Mouse (Mus musculus): ENCODE data around the gene Ier5l. TPM values are rescaled to one million over a fixed set of nuclear protein-coding genes. Genes with fewer than 3 reads are reported as not detected.
A peak's percentile ranks its signal among the peaks of the same experiment; 100 is the strongest.

Ier5l gene
- polyA plus RNA-seq, 1 experiment from 2014 or later: 2.7 TPM

DNA sequence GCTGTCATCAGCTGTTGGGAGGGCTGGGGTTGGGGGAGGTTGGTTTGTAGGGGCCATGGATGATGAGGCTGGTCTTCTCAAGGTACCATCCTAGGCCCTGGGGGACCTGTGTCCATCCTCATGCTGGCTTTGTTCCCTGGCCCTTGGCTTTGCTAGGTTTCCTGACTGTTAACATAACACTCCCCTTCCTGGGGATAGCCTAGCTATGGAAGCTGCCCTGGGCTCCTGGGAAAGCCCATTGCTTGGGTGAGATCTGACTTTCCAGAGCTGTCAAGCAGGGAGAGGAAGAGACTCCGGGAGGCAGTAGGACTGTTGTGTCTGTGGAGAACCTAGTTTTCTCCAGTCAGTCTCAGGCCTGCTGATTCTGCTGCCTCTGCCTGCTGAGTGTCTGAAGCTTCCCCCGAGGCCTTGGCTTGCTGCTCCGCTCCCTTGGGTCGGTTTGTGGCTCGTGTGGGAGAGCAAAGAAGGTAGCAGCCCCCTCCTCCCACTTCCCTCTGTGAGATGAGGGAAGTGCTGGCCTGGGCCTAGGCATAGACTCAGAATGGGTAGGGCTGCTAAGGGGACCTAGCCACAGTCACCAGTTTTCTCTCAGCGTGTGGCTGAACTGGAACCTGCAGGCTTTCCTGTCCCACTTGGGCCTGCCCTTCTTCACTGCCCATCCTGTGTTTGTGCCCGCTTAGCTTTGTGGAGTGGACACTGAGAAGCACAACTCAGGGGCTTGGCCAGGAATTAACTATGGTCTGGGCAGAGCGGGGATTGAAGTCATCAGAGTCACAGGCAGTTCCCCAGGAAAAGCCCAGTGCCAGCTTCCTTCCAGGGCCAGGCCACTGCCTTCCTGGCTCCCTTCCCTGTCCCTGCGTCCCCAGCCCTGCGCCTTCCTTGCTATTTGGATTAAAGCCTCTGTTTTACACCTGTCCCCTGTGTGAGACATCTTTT lies 26.9 kb downstream of the Ier5l start:
- ATAC-seq (ENCODE audit: low FRiP score, low read depth): no peak
- WGBS: 86% methylated on average over 10 of the region's 10 CpGs
- peaks cover 27% of the 10 kb centered on the region for H3K4me1 ChIP-seq
- peaks cover 56% of the 10 kb centered on the region for H3K36me3 ChIP-seq
- 0 out of 2 replicates have a peak, but pooled peaks cover 5% of the 10 kb centered on the region for H3K9me3 ChIP-seq
- H3K27me3 ChIP-seq: no peaks in the 10 kb centered on the region
- H3K4me2 ChIP-seq (replicated peaks): no peak overlapping the region
- no peak overlapping the region; the same call in 1 of the 2 replicates for H3K27ac ChIP-seq (replicated peaks)
- no peak overlapping the region for H3K9ac ChIP-seq (replicated peaks)
- no peak overlapping the region for H3K4me3 ChIP-seq

- no peaks in the 10 kb centered on the region for H3K27me3 ChIP-seq
- peak overlapping the region; percentile 17; the same call in 1 of the 2 replicates for H3K9ac ChIP-seq (replicated peaks)
- H3K4me1 ChIP-seq: peaks cover 45% of the 10 kb centered on the region
- H3K4me3 ChIP-seq: no peak overlapping the region
- H3K27ac ChIP-seq (replicated peaks): peak overlapping the region; percentile 98; the same call in 1 of the 2 replicates
- no peak overlapping the region for H3K4me2 ChIP-seq (replicated peaks)
- 26% methylated on average over 2 of the region's 2 CpGs for WGBS
- no peak for ATAC-seq (ENCODE audit: low FRiP score, low read depth)
- 0 out of 2 replicates have a peak, but pooled peaks cover 4% of the 10 kb centered on the region for H3K9me3 ChIP-seq
- H3K36me3 ChIP-seq: peaks cover 55% of the 10 kb centered on the region
Measured at GRCm38 (mm10) chr2:30445312-30445711, 28.7 kb downstream of the Ier5l start.

GRCm38 (mm10) chr2:30444450-30444849 lies 29.6 kb downstream of the Ier5l start:
- no peaks in the 10 kb centered on the region for H3K27me3 ChIP-seq
- peaks cover 54% of the 10 kb centered on the region for H3K36me3 ChIP-seq
- H3K27ac ChIP-seq (replicated peaks): peak overlapping the region; percentile 98
- no peak for ATAC-seq (ENCODE audit: low FRiP score, low read depth)
- peaks cover 47% of the 10 kb centered on the region for H3K4me1 ChIP-seq
- H3K4me3 ChIP-seq: no peak overlapping the region
- H3K9ac ChIP-seq (replicated peaks): no peak overlapping the region
- no peaks in the 10 kb centered on the region for H3K9me3 ChIP-seq
- H3K4me2 ChIP-seq (replicated peaks): no peak overlapping the region

DNA sequence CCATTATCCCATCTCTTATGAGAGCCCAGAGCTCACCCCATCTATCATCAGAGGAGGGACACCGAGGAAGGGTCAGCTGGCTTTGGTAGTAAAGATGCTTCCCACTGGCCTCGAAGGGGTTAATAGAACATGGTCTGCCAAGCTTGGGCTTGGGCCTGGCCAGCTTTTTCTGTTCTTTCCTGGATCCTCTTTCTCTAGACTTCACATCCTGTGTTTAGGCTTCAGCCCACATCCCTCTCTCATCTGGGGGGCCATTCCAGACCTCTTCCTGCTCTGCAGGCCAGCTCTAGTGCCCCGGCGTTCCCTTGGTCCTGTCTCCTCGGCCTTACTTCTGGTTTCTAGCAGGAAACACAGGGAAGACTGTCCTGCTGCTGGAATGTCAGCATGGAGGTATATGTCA lies 30.0 kb downstream of the Ier5l start:
- Histone ChIP-seq H3K9me3 (no peaks in the 10 kb centered on the region), H3K9ac (replicated peaks) (no peak overlapping the region), H3K4me1 (peaks cover 47% of the 10 kb centered on the region), H3K4me3 (no peak overlapping the region), H3K27me3 (no peaks in the 10 kb centered on the region), H3K4me2 (replicated peaks) (no peak overlapping the region), H3K27ac (replicated peaks) (peak overlapping the region; percentile 98), H3K36me3 (peaks cover 54% of the 10 kb centered on the region)
- no peak for ATAC-seq (ENCODE audit: low FRiP score, low read depth)
- 86% methylated on average over 5 of the region's 5 CpGs for WGBS

DNA sequence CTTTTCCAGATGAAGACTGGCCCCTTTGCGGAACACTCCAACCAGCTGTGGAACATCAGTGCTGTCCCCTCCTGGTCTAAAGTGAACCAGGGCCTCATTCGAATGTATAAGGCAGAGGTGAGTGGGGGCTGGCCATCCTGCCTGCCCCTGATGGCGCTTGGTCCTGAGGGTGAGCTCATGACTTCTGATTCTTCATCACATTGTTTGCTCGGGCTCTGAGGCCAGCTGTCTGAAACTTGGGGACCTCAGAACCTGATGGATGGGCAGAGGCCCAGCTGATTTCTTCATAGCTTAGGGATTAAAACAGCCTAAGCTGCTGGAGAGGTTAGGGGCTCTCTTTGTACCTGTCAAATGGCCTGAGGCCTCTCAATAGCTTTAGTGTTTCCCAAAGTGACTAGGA lies 30.7 kb downstream of the Ier5l start:
- H3K27me3 ChIP-seq: no peaks in the 10 kb centered on the region
- ATAC-seq (ENCODE audit: low FRiP score, low read depth): no peak
- H3K9ac ChIP-seq (replicated peaks): peak overlapping the region; percentile 57; the same call in 1 of the 2 replicates
- H3K9me3 ChIP-seq: no peaks in the 10 kb centered on the region
- H3K4me2 ChIP-seq (replicated peaks): no peak overlapping the region
- peak overlapping the region; percentile 98 for H3K27ac ChIP-seq (replicated peaks)
- H3K4me1 ChIP-seq: peaks cover 47% of the 10 kb centered on the region
- 71% methylated on average over 4 of the region's 4 CpGs for WGBS
- H3K4me3 ChIP-seq: no peak overlapping the region
- H3K36me3 ChIP-seq: peaks cover 58% of the 10 kb centered on the region

- WGBS: 67% methylated on average over 5 of the region's 5 CpGs
- Histone ChIP-seq H3K4me3 (0 out of 2 replicates have a peak overlapping the region, but pooled peaks have one; percentile 4), H3K4me2 (replicated peaks) (peak overlapping the region; percentile 44), H3K9ac (replicated peaks) (peak overlapping the region; percentile 57), H3K36me3 (peaks cover 61% of the 10 kb centered on the region), H3K9me3 (no peaks in the 10 kb centered on the region), H3K27me3 (no peaks in the 10 kb centered on the region), H3K4me1 (peaks cover 47% of the 10 kb centered on the region), H3K27ac (replicated peaks) (peak overlapping the region; percentile 98)
- no peak for ATAC-seq (ENCODE audit: low FRiP score, low read depth)
Measured at GRCm38 (mm10) chr2:30442498-30442890, 31.5 kb downstream of the Ier5l start.

DNA sequence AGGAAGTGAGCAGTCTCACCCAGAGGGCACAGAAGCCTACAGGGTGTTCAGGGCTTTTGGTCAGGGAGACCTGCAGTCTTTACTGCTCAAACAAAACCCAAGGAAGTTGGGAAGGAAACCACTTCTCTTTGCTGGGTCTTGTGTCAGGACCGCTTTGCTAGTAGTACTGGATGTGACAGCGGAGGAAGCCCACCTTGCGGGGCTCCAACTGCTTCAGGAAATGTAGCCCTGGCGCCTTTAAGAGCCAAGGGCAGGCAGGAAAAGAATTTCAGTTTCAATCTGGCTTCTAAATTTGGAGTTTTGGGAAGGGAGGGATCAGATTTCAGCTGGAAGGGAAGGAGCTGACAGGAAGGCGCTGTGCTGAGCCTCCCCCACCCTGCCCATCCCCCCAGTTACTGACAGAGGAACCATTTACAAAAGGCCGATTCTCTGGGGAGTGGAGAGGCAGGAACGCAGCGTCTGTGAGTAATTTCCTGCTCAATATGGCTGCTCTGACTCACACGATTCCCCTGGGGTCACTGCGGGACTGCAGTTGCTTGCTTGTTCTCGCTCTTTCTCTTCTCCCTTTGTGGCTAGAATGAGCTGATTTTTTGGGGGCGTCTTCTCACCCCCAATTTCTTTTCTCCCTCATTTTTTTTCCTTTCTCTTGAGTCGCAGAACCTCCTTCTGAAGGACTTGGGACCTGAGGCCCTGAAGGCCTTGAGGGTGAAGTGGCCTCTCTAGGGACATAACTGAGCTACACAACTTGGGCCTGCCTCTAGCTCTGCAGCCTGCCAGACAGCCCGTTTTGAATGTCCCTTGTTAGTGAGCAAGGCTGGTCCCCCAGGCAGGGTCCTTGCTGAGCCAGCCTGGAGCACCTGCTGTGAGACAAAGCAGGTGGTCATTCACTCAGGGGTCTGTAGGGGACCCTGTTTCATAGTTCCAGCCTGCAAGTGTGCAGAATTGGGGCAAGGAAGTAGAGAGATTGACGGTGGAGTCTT lies 32.2 kb downstream of the Ier5l start:
- Histone ChIP-seq H3K4me3 (peak overlapping the region; percentile 4; the same call in 1 of the 2 replicates), H3K36me3 (peaks cover 67% of the 10 kb centered on the region), H3K4me2 (replicated peaks) (peak overlapping the region; percentile 44), H3K27ac (replicated peaks) (peak overlapping the region; percentile 98), H3K9ac (replicated peaks) (peak overlapping the region; percentile 57), H3K4me1 (peaks cover 47% of the 10 kb centered on the region), H3K9me3 (no peaks in the 10 kb centered on the region), H3K27me3 (no peaks in the 10 kb centered on the region)
- 5% methylated on average over 15 of the region's 15 CpGs for whole genome bisulfite sequencing
- ATAC-seq (ENCODE audit: low FRiP score, low read depth): peak; percentile 77

GRCm38 (mm10) chr2:30440701-30441517 lies 33.1 kb downstream of the Ier5l start:
- no peaks in the 10 kb centered on the region for H3K27me3 ChIP-seq
- no peak overlapping the region for H3K4me3 ChIP-seq
- H3K9me3 ChIP-seq: no peaks in the 10 kb centered on the region
- H3K9ac ChIP-seq (replicated peaks): peak overlapping the region; percentile 57; the same call in 1 of the 2 replicates
- H3K4me2 ChIP-seq (replicated peaks): peak overlapping the region; percentile 44
- peak overlapping the region; percentile 98 for H3K27ac ChIP-seq (replicated peaks)
- 20% methylated on average over 12 of the region's 12 CpGs for WGBS
- H3K36me3 ChIP-seq: peaks cover 61% of the 10 kb centered on the region
- ATAC-seq (ENCODE audit: low FRiP score, low read depth): peak; percentile 24; the same call in 1 of the 2 replicates
- H3K4me1 ChIP-seq: peaks cover 47% of the 10 kb centered on the region

DNA sequence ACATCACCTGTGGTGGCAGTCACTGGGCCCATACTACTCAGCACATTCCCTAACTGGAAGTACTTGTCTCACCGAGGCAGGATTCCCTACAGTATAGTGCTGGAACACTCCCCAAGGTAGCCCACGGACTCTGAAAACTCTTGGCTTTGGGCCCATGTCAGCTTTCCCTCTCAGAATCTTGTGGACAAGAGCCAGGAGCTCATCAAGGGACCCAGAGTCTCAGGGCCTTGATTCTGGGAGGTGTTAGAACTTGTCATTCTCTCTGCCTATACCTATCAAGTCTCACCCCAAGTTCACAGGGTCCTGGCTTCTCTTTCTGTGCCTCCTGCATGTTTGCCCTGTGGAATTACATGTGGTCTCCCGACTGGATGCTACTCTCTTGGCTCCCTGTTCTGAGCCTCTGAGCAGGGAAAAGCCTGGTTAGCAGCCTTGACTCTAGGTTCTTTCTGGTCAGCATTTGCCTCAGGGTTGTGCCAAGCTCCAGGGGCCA lies 33.8 kb downstream of the Ier5l start:
- peaks cover 55% of the 10 kb centered on the region for H3K36me3 ChIP-seq
- WGBS: 85% methylated on average over 3 of the region's 3 CpGs

GRCm38 (mm10) chr2:30439631-30440030 lies 34.4 kb downstream of the Ier5l start:
- ATAC-seq (ENCODE audit: low FRiP score, low read depth): no peak
- Histone ChIP-seq H3K9me3 (no peaks in the 10 kb centered on the region), H3K36me3 (peaks cover 49% of the 10 kb centered on the region), H3K4me2 (replicated peaks) (no peak overlapping the region), H3K4me3 (no peak overlapping the region), H3K4me1 (peaks cover 36% of the 10 kb centered on the region), H3K27ac (replicated peaks) (peak overlapping the region; percentile 98; the same call in 1 of the 2 replicates), H3K9ac (replicated peaks) (no peak overlapping the region), H3K27me3 (no peaks in the 10 kb centered on the region)
- 95% methylated on average over 6 of the region's 6 CpGs for WGBS

More for the DNA sequence above, 33.8 kb downstream of the Ier5l start:
- no peaks in the 10 kb centered on the region for H3K27me3 ChIP-seq
- H3K9me3 ChIP-seq: no peaks in the 10 kb centered on the region
- peaks cover 41% of the 10 kb centered on the region for H3K4me1 ChIP-seq
- no peak for ATAC-seq (ENCODE audit: low FRiP score, low read depth)
- H3K4me2 ChIP-seq (replicated peaks): no peak overlapping the region
- no peak overlapping the region for H3K4me3 ChIP-seq
- H3K9ac ChIP-seq (replicated peaks): no peak overlapping the region
- peak overlapping the region; percentile 98 for H3K27ac ChIP-seq (replicated peaks)

GRCm38 (mm10) chr2:30437791-30438190 lies 36.2 kb downstream of the Ier5l start:
- H3K9me3 ChIP-seq: no peaks in the 10 kb centered on the region
- peaks cover 50% of the 10 kb centered on the region for H3K36me3 ChIP-seq
- H3K4me1 ChIP-seq: peaks cover 26% of the 10 kb centered on the region
- ATAC-seq (ENCODE audit: low FRiP score, low read depth): no peak
- 88% methylated on average over 4 of the region's 4 CpGs for WGBS
- no peaks in the 10 kb centered on the region for H3K27me3 ChIP-seq
- H3K9ac ChIP-seq (replicated peaks): no peak overlapping the region
- H3K27ac ChIP-seq (replicated peaks): no peak overlapping the region
- H3K4me3 ChIP-seq: no peak overlapping the region
- no peak overlapping the region for H3K4me2 ChIP-seq (replicated peaks)
